Mouse (Mus musculus): ENCODE data around the gene Tsr2. TPM values are rescaled to one million over a fixed set of nuclear protein-coding genes. Genes with fewer than 3 reads are reported as not detected.
A peak's percentile ranks its signal among the peaks of the same experiment; 100 is the strongest.

Gene Tsr2
- 3.8 and 6.4 TPM in 2 replicates for polyA plus RNA-seq (2012; rRNA removed)

GRCm38 (mm10) chrX:151096171-151097058, at the start of gene Tsr2:
Tsr2 (minus strand) TSS chrX:151096543.
- peak; percentile 51 for DNase-seq

DNA sequence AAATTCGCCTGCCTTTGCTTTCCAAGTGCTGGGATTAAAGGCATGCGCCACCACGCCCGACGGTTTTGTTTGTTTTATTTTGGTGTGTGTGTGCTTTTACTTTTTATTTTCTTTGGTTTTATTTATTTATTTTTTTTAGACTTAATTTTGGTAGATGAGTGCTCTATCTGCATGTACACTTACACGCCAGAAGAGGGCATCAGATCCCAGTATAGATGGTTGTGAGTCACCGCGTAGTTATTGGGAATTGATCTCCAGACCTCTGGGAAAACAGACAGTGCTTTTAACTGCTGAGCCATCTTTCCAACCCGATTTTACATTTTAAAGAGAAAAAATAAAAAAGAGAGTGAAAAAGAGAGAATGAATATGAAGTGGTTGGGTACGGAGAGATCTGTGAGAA, 36.4 kb upstream of the Tsr2 start:
- Histone ChIP-seq H3K4me3 (replicated peaks; ENCODE audit: extremely low read depth, low read depth, low read length) (no peak overlapping the region), H3K4me1 (ENCODE audit: control insufficient read depth, insufficient read depth, low read length) (no peaks in the 10 kb centered on the region)
- WGBS: 39% methylated on average over 10 of the region's 10 CpGs
- TF ChIP-seq POLR2A (IDR thresholded peaks at IDR 0.05; ENCODE audit: borderline replicate concordance, extremely low read depth, low read depth, low read length) (no peak), CTCF (IDR thresholded peaks at IDR 0.05; ENCODE audit: insufficient read depth, low read length) (no peak)
- DNase-seq: no peak

More at GRCm38 (mm10) chrX:151096171-151097058, at the start of gene Tsr2:
- no peaks in the 10 kb centered on the region for H3K4me1 ChIP-seq (ENCODE audit: control insufficient read depth, insufficient read depth, low read length)
- TF ChIP-seq CTCF (IDR thresholded peaks at IDR 0.05; ENCODE audit: insufficient read depth, low read length) (no peak), POLR2A (IDR thresholded peaks at IDR 0.05; ENCODE audit: borderline replicate concordance, extremely low read depth, low read depth, low read length) (peak; percentile 54; the same call in 1 of the 2 replicates)
- 34% methylated on average over 34 of the region's 35 CpGs for whole genome bisulfite sequencing
- peak within 1 kb of the TSS; percentile 80 for H3K4me3 ChIP-seq (replicated peaks; ENCODE audit: extremely low read depth, low read depth, low read length)

DNA sequence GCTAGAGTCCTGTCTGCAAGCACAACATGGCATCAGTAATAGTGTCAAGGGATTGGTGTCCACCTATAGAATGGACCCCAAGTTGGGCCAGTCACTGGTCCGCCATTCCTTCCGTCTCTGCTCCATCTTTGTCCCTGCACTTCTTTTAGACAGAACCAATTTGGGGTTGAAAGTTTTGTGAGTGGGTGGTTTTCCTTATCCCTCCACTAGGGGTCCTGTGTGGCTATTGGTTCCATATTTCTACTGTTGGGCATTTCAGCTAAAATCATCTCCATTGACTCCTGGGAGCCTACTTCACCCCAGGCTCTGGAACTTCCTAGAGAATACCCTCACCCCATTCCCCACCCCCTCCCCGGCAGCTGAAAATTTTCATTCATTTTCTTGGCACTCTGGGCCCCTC, 34.1 kb upstream of the Tsr2 start:
- no peak for TF ChIP-seq POLR2A (IDR thresholded peaks at IDR 0.05; ENCODE audit: borderline replicate concordance, extremely low read depth, low read depth, low read length)
- no peak for TF ChIP-seq CTCF (IDR thresholded peaks at IDR 0.05; ENCODE audit: insufficient read depth, low read length)
- Histone ChIP-seq H3K4me1 (ENCODE audit: control insufficient read depth, insufficient read depth, low read length) (no peaks in the 10 kb centered on the region), H3K4me3 (replicated peaks; ENCODE audit: extremely low read depth, low read depth, low read length) (no peak overlapping the region)
- 76% methylated on average over 3 of the region's 3 CpGs for WGBS
- DNase-seq: no peak

GRCm38 (mm10) chrX:151123933-151124332, 27.6 kb upstream of the Tsr2 start:
- WGBS: 69% methylated on average over 2 of the region's 2 CpGs
- no peak for TF ChIP-seq POLR2A (IDR thresholded peaks at IDR 0.05; ENCODE audit: borderline replicate concordance, extremely low read depth, low read depth, low read length)
- no peak for DNase-seq
- H3K4me3 ChIP-seq (replicated peaks; ENCODE audit: extremely low read depth, low read depth, low read length): no peak overlapping the region
- no peaks in the 10 kb centered on the region for H3K4me1 ChIP-seq (ENCODE audit: control insufficient read depth, insufficient read depth, low read length)

GRCm38 (mm10) chrX:151117432-151117831, 21.1 kb upstream of the Tsr2 start:
- 13% methylated on average over 2 of the region's 2 CpGs for WGBS
- TF ChIP-seq POLR2A (IDR thresholded peaks at IDR 0.05; ENCODE audit: borderline replicate concordance, extremely low read depth, low read depth, low read length): no peak
- peak; percentile 50 for TF ChIP-seq CTCF (IDR thresholded peaks at IDR 0.05; ENCODE audit: insufficient read depth, low read length)
- DNase-seq: no peak
- Histone ChIP-seq H3K4me1 (ENCODE audit: control insufficient read depth, insufficient read depth, low read length) (no peaks in the 10 kb centered on the region), H3K4me3 (replicated peaks; ENCODE audit: extremely low read depth, low read depth, low read length) (no peak overlapping the region)

- 17% methylated on average over 7 of the region's 7 CpGs for WGBS
- TF ChIP-seq CTCF (IDR thresholded peaks at IDR 0.05; ENCODE audit: insufficient read depth, low read length): peak; percentile 68
- no peak for TF ChIP-seq POLR2A (IDR thresholded peaks at IDR 0.05; ENCODE audit: borderline replicate concordance, extremely low read depth, low read depth, low read length)
- no peak for DNase-seq
- Histone ChIP-seq H3K4me3 (replicated peaks; ENCODE audit: extremely low read depth, low read depth, low read length) (no peak overlapping the region), H3K4me1 (ENCODE audit: control insufficient read depth, insufficient read depth, low read length) (no peaks in the 10 kb centered on the region)
These were observed 20.5 kb upstream of the Tsr2 start for GRCm38 (mm10) chrX:151116795-151117194.

- WGBS: 57% methylated on average over 7 of the region's 7 CpGs
- no peak for DNase-seq
- TF ChIP-seq CTCF (IDR thresholded peaks at IDR 0.05; ENCODE audit: insufficient read depth, low read length): no peak
- TF ChIP-seq POLR2A (IDR thresholded peaks at IDR 0.05; ENCODE audit: borderline replicate concordance, extremely low read depth, low read depth, low read length): no peak
- Histone ChIP-seq H3K4me1 (ENCODE audit: control insufficient read depth, insufficient read depth, low read length) (no peaks in the 10 kb centered on the region), H3K4me3 (replicated peaks; ENCODE audit: extremely low read depth, low read depth, low read length) (no peak overlapping the region)
These were observed 11.1 kb upstream of the Tsr2 start for GRCm38 (mm10) chrX:151107301-151108067.

DNA sequence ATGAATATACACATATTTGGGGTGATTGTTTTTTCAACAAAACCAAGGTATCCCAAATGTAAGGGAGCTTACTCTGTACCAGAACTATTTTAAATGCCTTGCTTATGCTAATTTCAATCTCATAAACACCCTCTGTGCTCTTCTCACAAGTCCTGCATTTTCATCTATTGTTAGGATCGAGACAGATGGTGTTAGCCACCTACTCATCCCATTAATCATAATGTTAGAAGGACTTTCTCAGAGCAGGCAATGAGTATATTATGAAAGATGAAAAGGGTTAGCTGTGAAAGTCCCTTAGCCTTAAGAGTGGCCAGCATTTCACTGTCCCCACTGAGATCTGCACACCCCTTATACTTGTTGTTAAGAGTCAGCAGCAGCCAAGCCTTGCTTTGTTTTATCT, 8.9 kb downstream of the Tsr2 start:
- Histone ChIP-seq H3K4me1 (ENCODE audit: control insufficient read depth, insufficient read depth, low read length) (no peaks in the 10 kb centered on the region), H3K4me3 (replicated peaks; ENCODE audit: extremely low read depth, low read depth, low read length) (no peak overlapping the region)
- TF ChIP-seq POLR2A (IDR thresholded peaks at IDR 0.05; ENCODE audit: borderline replicate concordance, extremely low read depth, low read depth, low read length) (no peak), CTCF (IDR thresholded peaks at IDR 0.05; ENCODE audit: insufficient read depth, low read length) (no peak)
- DNase-seq: no peak
- WGBS: 71% methylated on average over 1 of the region's 1 CpGs

DNA sequence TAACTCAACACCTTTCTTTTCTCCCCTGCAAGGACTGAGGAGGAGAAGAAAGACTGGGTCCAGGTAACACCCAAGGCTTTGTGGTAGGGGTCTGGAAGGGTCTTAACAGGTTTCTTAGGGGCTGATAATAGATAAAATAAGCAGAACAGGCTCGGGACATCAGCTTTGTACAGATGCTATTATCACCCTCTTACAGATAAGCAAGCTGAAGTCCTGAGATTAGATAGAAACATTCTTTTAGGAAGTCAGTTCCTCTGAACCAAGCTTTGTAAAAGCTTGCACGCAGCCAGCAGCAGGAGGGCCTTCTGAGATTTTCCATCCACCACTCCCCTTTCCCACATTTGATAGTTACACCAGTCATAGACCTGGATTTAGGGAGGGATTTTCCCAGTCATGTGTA, 10.7 kb downstream of the Tsr2 start:
- TF ChIP-seq POLR2A (IDR thresholded peaks at IDR 0.05; ENCODE audit: borderline replicate concordance, extremely low read depth, low read depth, low read length) (no peak), CTCF (IDR thresholded peaks at IDR 0.05; ENCODE audit: insufficient read depth, low read length) (no peak)
- 64% methylated on average over 2 of the region's 2 CpGs for WGBS
- no peak for DNase-seq
- H3K4me1 ChIP-seq (ENCODE audit: control insufficient read depth, insufficient read depth, low read length): no peaks in the 10 kb centered on the region
- H3K4me3 ChIP-seq (replicated peaks; ENCODE audit: extremely low read depth, low read depth, low read length): no peak overlapping the region
